Mouse (Mus musculus) right cerebral cortex, postnatal 36 days (tissue): ENCODE measurements at regions not wholly inside any gene's neighbourhood (a gene's known extent, or its start where the extent isn't known, plus 50 kb on each side); places are given as distances from the start of the nearest gene placed in this dataset.

ENCODE experiments used
- DNase-seq, 2 experiments: peaks; one replicate each; pipeline ENCODE4 v3.0.0; 2022; ENCODE audit warnings: low spot score in 2 of 2, mixed read lengths in 1 of 2

DNA sequence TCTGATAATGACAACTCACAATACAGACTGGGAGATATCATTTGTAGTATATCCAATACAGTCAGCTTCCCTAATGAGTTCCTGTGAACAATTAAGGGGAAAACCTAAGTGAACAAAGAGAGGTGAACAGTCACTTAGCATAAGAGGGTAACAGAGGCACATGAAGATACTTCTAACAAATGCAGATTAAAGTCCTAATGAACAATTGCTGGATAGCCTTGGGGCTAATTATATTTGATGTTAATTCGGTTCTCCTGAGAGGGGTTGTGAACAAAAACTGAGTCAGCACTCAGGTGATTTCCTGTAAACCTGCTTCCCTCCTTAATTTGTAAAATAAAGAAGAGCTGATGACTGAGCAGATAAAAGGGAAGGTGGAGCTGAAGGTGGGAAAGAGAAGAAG, 1672.1 kb downstream of the 4930444P10Rik start:
- no peak for DNase-seq

DNA sequence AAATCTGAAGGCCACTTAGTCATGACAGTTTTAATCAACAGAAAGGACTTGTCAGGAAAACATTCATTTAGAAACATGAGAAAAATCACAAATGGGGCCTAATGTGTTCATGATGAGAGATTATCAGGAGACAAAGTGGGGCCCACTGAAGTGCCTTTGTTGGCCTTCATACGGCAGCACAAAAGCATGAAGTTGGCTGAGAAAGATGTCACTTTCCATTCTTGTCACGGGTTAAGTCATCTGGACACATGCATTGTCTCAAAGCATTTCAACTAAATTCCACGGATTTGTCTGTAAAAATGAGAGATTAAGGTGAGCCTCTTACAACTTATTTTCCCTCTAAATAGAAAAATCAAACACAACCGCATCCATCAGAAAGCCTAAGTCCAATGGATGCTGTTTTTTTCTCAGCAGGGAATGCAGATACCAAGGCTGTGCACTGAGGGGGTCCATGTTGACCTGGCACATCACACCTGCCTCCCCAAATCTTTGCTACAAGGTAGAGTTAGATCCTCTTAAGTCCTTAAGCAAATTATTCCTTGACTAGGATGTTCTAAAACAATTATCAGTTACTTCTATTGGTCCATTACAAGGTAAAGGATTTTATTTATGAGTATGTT, 1679.2 kb downstream of the 4930444P10Rik start:
- no peak for DNase-seq

DNA sequence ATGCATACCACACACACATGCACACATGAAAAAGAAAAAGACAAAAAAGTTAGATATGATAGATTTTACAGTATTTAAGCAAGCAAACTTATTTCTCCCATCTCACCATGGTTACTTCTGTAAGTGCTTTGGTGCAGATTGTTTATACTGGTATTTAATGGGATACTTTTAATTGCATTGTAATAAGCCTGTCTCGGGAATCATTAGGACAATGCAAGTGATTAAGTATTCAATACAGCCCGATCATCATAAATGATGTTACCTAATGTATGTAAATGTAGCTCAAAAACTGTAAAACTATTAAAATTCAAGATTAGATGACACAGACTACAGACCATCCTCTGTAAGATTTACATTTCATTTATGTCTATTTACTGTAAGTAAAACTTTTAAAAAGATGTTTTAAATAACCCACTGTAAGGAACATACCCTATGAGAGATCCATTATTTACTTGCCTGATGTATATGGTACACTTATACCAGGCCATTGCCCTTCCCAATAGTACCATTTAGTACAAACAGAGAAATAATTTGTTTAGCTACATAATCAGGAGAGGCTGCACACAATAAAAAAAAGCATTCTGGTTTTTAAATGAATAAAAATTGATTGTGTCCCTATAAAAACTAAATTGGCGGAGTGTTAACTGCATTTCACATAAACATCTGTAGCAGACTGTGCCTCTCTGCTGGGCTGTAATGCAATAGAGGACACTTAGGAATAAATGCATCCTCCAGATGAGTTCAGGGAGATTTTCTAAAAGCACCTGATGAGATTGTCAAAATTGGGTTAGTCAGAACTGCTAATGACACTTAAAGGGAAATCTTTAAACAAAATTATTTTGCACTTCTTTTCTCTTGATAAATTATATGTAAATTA, 1722.9 kb downstream of the 4930444P10Rik start:
- no peak for DNase-seq

DNA sequence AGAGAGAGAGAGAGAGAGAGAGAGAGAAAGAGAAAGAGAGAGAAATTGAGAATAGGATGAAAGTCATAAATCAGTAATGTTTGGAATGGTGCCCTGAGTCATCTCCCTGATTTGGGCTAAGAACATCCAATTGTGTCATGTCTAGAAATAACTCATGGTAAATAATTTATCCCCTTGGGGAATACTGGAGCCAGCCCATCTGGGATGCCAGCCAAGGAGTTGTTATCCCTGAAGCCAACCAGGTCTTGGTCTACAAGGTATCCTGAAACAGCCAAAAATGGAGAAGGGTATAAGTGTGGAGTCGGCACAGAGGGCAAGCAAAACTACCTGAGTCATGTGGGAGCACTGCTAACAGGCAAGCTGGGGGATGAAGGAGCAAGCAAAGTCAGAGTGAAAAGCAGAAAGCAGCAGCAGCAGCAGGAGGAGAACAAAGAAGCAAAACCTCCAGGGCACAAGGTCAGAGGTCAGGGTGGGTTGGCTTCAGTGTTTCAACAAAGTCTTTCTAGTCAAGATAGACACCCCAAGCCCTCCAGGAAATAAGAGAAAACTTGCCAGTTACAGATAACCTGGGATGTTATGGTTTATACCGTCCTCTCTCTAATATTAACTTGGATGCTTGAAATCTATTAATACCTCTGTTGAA, 1733.0 kb downstream of the 4930444P10Rik start:
- DNase-seq, result no peak
